Mouse (Mus musculus): ENCODE measurements at regions not wholly inside any gene's neighbourhood (a gene's known extent, or its start where the extent isn't known, plus 50 kb on each side); places are given as distances from the start of the nearest gene placed in this dataset.

DNA sequence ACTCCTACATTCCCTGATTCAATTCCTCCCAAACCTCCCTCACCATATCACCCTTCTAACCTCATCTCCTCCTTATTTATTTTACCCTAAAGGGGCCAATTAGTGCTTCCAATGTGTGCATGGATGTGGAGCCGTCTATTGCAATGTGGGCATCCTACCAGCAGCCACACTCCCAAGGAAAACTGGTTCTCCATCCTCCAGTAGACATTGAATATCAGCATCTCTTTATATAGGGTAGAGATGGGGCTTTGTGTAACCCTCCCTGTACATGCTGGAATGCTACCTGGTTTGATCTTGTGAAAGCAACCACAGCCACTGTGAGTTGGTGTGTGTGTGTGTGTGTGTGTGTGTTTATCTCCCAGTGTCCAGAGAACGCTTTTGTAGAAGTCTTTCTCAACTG is 126.5 kb downstream of the Fam124b start:
- ATAC-seq (ENCODE audit: low FRiP score) (no peak), DNase-seq (ENCODE audit: low spot score) (no peak)
- Histone ChIP-seq H3K4me1 (ENCODE audit: insufficient read depth, low read length) (no peaks in the 10 kb centered on the region), H3K36me3 (ENCODE audit: insufficient read depth, low read length) (no peaks in the 10 kb centered on the region), H3K9me3 (ENCODE audit: low read length) (no peaks in the 10 kb centered on the region), H3K9ac (replicated peaks; ENCODE audit: low read length, poor library complexity, severe bottlenecking) (no peak overlapping the region), H3K4me2 (ENCODE audit: low read depth, low read length, poor library complexity, severe bottlenecking) (no peak overlapping the region), H3K27me3 (ENCODE audit: insufficient read depth, low read length) (no peaks in the 10 kb centered on the region), H3K27ac (ENCODE audit: low read depth, low read length) (no peak overlapping the region), H3K4me3 (ENCODE audit: low read depth, low read length) (no peak overlapping the region)
- TF ChIP-seq CTCF (IDR thresholded peaks at IDR 0.05) = no peak
- WGBS = 74% methylated on average over 2 of the region's 2 CpGs

DNA sequence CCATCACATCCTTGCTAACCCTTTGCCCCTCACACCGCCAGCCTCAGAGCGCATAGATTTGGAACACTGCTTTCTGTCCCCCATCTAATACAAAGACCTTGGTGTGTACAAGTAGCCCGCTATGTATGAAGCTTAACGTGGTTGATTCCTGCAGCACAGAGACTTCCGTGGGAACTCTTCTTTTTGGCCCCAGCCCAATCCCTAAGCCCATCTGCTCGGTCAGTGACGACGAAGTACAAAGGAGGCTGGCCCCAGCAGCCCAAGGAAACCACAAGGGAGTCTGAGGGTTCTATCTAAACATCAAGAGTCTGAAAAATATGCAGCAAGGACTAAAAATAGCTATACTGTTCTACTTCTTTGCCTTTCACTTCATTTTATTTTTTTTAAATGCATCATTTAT is 126.9 kb downstream of the Fam124b start:
- ATAC-seq (ENCODE audit: low FRiP score) (0 out of 2 replicates have a peak, but pooled peaks have one; percentile 7), DNase-seq (ENCODE audit: low spot score) (peak; percentile 34)
- Histone ChIP-seq H3K4me1 (ENCODE audit: insufficient read depth, low read length) (no peaks in the 10 kb centered on the region), H3K27ac (ENCODE audit: low read depth, low read length) (no peak overlapping the region), H3K9me3 (ENCODE audit: low read length) (no peaks in the 10 kb centered on the region), H3K9ac (replicated peaks; ENCODE audit: low read length, poor library complexity, severe bottlenecking) (no peak overlapping the region), H3K27me3 (ENCODE audit: insufficient read depth, low read length) (no peaks in the 10 kb centered on the region), H3K36me3 (ENCODE audit: insufficient read depth, low read length) (no peaks in the 10 kb centered on the region), H3K4me2 (ENCODE audit: low read depth, low read length, poor library complexity, severe bottlenecking) (no peak overlapping the region), H3K4me3 (ENCODE audit: low read depth, low read length) (no peak overlapping the region)
- no peak for TF ChIP-seq CTCF (IDR thresholded peaks at IDR 0.05)
- 63% methylated on average over 8 of the region's 8 CpGs for WGBS

DNA sequence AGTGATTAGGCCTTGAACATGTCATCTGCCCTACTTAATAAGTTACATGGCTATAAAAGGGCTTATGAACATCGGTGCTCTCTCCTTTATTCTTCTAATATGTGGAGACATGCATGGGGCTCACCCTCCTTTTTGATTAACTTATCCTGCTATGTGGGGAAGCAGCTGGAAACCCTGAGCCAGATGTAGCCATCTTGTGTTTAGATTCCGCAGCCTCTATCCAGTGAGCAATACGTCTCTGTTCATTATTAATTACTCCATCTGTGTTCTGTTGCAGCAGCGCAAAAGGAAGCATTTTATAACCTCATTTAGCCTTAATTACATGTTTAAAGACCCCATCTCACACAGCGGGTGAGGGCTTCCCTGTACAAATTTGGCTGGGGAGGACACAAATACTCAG is 129.6 kb downstream of the Fam124b start:
- no peak for ATAC-seq (ENCODE audit: low FRiP score)
- WGBS = 57% methylated on average over 5 of the region's 5 CpGs
- no peak overlapping the region for H3K4me3 ChIP-seq (ENCODE audit: low read depth, low read length)
- H3K9me3 ChIP-seq (ENCODE audit: low read length) = no peaks in the 10 kb centered on the region
- no peak overlapping the region for H3K9ac ChIP-seq (replicated peaks; ENCODE audit: low read length, poor library complexity, severe bottlenecking)
- H3K36me3 ChIP-seq (ENCODE audit: insufficient read depth, low read length) = no peaks in the 10 kb centered on the region
- H3K4me1 ChIP-seq (ENCODE audit: insufficient read depth, low read length) = no peaks in the 10 kb centered on the region
- H3K4me2 ChIP-seq (ENCODE audit: low read depth, low read length, poor library complexity, severe bottlenecking) = no peak overlapping the region
- TF ChIP-seq CTCF (IDR thresholded peaks at IDR 0.05) = no peak
- DNase-seq (ENCODE audit: low spot score) = no peak
- H3K27ac ChIP-seq (ENCODE audit: low read depth, low read length) = no peak overlapping the region
- H3K27me3 ChIP-seq (ENCODE audit: insufficient read depth, low read length) = no peaks in the 10 kb centered on the region

DNA sequence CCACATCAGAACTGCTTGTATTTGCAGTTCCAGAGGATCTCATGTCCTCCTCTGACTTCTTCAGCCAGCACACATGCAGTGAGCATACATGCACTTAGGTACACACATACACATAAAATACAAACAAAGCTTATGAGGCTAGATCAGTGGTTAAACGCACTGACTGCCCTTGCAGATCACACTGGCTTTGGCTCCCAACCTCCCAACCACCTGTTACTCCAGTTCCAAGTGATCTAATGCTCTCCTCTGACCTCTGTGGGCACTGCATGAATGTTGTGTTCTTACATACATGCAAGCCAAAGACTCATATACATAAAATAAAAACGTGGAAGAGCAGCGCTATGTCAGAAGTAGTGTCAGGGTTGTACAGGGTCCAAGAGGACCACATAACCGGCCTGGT is 141.9 kb downstream of the Fam124b start:
- H3K9ac ChIP-seq (replicated peaks; ENCODE audit: low read length, poor library complexity, severe bottlenecking) = no peak overlapping the region
- H3K4me1 ChIP-seq (ENCODE audit: insufficient read depth, low read length) = no peaks in the 10 kb centered on the region
- DNase-seq (ENCODE audit: low spot score) (no peak), ATAC-seq (ENCODE audit: low FRiP score) (no peak)
- no peak for TF ChIP-seq CTCF (IDR thresholded peaks at IDR 0.05)
- WGBS = 89% methylated on average over 4 of the region's 4 CpGs
- H3K27ac ChIP-seq (ENCODE audit: low read depth, low read length) = no peak overlapping the region
- no peaks in the 10 kb centered on the region for H3K9me3 ChIP-seq (ENCODE audit: low read length)
- no peak overlapping the region for H3K4me3 ChIP-seq (ENCODE audit: low read depth, low read length)
- no peaks in the 10 kb centered on the region for H3K36me3 ChIP-seq (ENCODE audit: insufficient read depth, low read length)
- H3K27me3 ChIP-seq (ENCODE audit: insufficient read depth, low read length) = no peaks in the 10 kb centered on the region
- H3K4me2 ChIP-seq (ENCODE audit: low read depth, low read length, poor library complexity, severe bottlenecking) = no peak overlapping the region

- DNase-seq (ENCODE audit: low spot score) (no peak), ATAC-seq (ENCODE audit: low FRiP score) (no peak)
- H3K36me3 ChIP-seq (ENCODE audit: insufficient read depth, low read length) = no peaks in the 10 kb centered on the region
- TF ChIP-seq CTCF (IDR thresholded peaks at IDR 0.05) = no peak
- no peak overlapping the region for H3K9ac ChIP-seq (replicated peaks; ENCODE audit: low read length, poor library complexity, severe bottlenecking)
- 91% methylated on average over 4 of the region's 4 CpGs for WGBS
- H3K27me3 ChIP-seq (ENCODE audit: insufficient read depth, low read length) = no peaks in the 10 kb centered on the region
- H3K27ac ChIP-seq (ENCODE audit: low read depth, low read length) = no peak overlapping the region
- H3K9me3 ChIP-seq (ENCODE audit: low read length) = no peaks in the 10 kb centered on the region
- H3K4me3 ChIP-seq (ENCODE audit: low read depth, low read length) = no peak overlapping the region
- H3K4me1 ChIP-seq (ENCODE audit: insufficient read depth, low read length) = no peaks in the 10 kb centered on the region
- no peak overlapping the region for H3K4me2 ChIP-seq (ENCODE audit: low read depth, low read length, poor library complexity, severe bottlenecking)
Measured at GRCm38 (mm10) chr1:80074376-80074775, 143.9 kb downstream of the Fam124b start.

DNA sequence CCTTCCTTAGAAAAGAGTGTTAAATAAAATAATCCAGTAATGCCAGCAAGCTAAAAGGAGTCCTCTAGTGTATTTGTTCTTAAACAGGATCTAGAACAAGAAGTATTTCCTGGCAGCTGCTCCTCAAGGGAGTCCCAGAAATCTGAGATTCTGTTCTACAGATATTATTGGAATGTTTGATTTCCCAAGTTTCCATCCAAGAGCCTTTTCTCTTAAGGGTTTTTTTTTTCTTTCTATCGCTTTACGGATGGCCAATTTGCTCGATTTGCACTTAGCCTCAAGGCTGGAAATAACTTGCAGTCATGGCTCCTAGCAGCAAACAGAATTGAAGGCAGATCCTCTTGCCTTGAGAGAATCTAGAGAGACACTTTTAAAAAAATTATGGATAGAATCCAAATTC is 144.3 kb downstream of the Fam124b start:
- WGBS = 77% methylated on average over 3 of the region's 3 CpGs
- Histone ChIP-seq H3K4me1 (ENCODE audit: insufficient read depth, low read length) (no peaks in the 10 kb centered on the region), H3K27me3 (ENCODE audit: insufficient read depth, low read length) (no peaks in the 10 kb centered on the region), H3K27ac (ENCODE audit: low read depth, low read length) (no peak overlapping the region), H3K4me3 (ENCODE audit: low read depth, low read length) (no peak overlapping the region), H3K36me3 (ENCODE audit: insufficient read depth, low read length) (no peaks in the 10 kb centered on the region), H3K9ac (replicated peaks; ENCODE audit: low read length, poor library complexity, severe bottlenecking) (no peak overlapping the region), H3K9me3 (ENCODE audit: low read length) (no peaks in the 10 kb centered on the region), H3K4me2 (ENCODE audit: low read depth, low read length, poor library complexity, severe bottlenecking) (no peak overlapping the region)
- ATAC-seq (ENCODE audit: low FRiP score) (no peak), DNase-seq (ENCODE audit: low spot score) (no peak)
- TF ChIP-seq CTCF (IDR thresholded peaks at IDR 0.05) = no peak
